Mouse (Mus musculus) forebrain, embryonic 10.5 days (tissue): Measurements from ENCODE around the gene Rnf169. TPM values are rescaled to one million over a fixed set of nuclear protein-coding genes. Genes with fewer than 3 reads are reported as not detected.
A peak's percentile ranks its signal among the peaks of the same experiment; 100 is the strongest.

ENCODE experiments used
- DNase-seq: peaks from one replicate; pipeline ENCODE4 v3.0.0-alpha.2; 2017; ENCODE audit warnings: low spot score; ENCODE audit errors: extremely low spot score
- H3K27ac ChIP-seq: fragments of 300-500 bp; sonication (generic); 2 replicates; pipeline ENCODE4 v1.5.1; 2016; ENCODE audit warnings: mild to moderate bottlenecking
- H3K27me3 ChIP-seq: fragments of 300-500 bp; sonication (generic); 2 replicates; pipeline ENCODE4 v1.6.1; 2016; ENCODE audit warnings: mild to moderate bottlenecking; ENCODE audit not compliant: poor library complexity, severe bottlenecking
- H3K36me3 ChIP-seq: fragments of 300-500 bp; sonication (generic); replicated peaks from 2 replicates; pipeline ENCODE4 v1.6.1; 2016; ENCODE audit warnings: mild to moderate bottlenecking, moderate library complexity
- H3K4me1 ChIP-seq: fragments of 300-500 bp; sonication (generic); 2 replicates; pipeline ENCODE4 v1.6.1; 2016
- H3K4me3 ChIP-seq: fragments of 300-500 bp; sonication (generic); 2 replicates; pipeline ENCODE4 v1.5.1; 2016; ENCODE audit warnings: mild to moderate bottlenecking, moderate library complexity
- H3K9me3 ChIP-seq: fragments of 300-500 bp; sonication (generic); 2 replicates; pipeline ENCODE4 v1.6.1; 2016; ENCODE audit warnings: mild to moderate bottlenecking, moderate library complexity
- WGBS: fragments of 180-500 bp; shearing (Covaris S2); methylation state at CpG from one replicate; pipeline ENCODE4 v1.1.7; 2016; 5-methylcytosine and 5-hydroxymethylcytosine counted together
- polyA plus RNA-seq: library from polyadenylated mRNA; unstranded; fragments of >200 nt; fragmentation: Nextera tagmentation; extraction: Ambion mirVana; gene quantifications from 2 replicates; pipeline ENCODE4 v1.2.1, GENCODE M21; 2016

Rnf169 gene
- polyA plus RNA-seq, 1 experiment from 2014 or later = 4.2 TPM

GRCm38 (mm10) chr7:99894478-99894877 lies 85.8 kb downstream of the Rnf169 start:
- Histone ChIP-seq H3K27ac (no peak overlapping the region), H3K4me1 (peaks cover 23% of the 10 kb centered on the region), H3K4me3 (no peak overlapping the region), H3K9me3 (no peaks in the 10 kb centered on the region), H3K27me3 (no peaks in the 10 kb centered on the region), H3K36me3 (no peaks in the 10 kb centered on the region)
- WGBS = 89% methylated on average over 6 of the region's 6 CpGs
- DNase-seq = no peak

GRCm38 (mm10) chr7:99893967-99894366 lies 86.3 kb downstream of the Rnf169 start:
- 78% methylated on average over 3 of the region's 3 CpGs for WGBS
- H3K27me3 ChIP-seq = no peaks in the 10 kb centered on the region

GRCm38 (mm10) chr7:99892351-99892750 lies 87.9 kb downstream of the Rnf169 start:
- WGBS = 88% methylated on average over 2 of the region's 2 CpGs

More at GRCm38 (mm10) chr7:99893967-99894366, 86.3 kb downstream of the Rnf169 start:
- no peak for DNase-seq
- no peaks in the 10 kb centered on the region for H3K36me3 ChIP-seq
- H3K9me3 ChIP-seq = no peaks in the 10 kb centered on the region
- peaks cover 27% of the 10 kb centered on the region for H3K4me1 ChIP-seq
- H3K27ac ChIP-seq = no peak overlapping the region
- H3K4me3 ChIP-seq = no peak overlapping the region

GRCm38 (mm10) chr7:99891471-99891870 lies 88.8 kb downstream of the Rnf169 start:
- 76% methylated on average over 3 of the region's 3 CpGs for WGBS
- Histone ChIP-seq H3K27ac (no peak overlapping the region), H3K36me3 (no peaks in the 10 kb centered on the region), H3K4me1 (peaks cover 27% of the 10 kb centered on the region), H3K27me3 (no peaks in the 10 kb centered on the region), H3K4me3 (no peak overlapping the region), H3K9me3 (no peaks in the 10 kb centered on the region)
- DNase-seq = no peak

More at GRCm38 (mm10) chr7:99892351-99892750, 87.9 kb downstream of the Rnf169 start:
- Histone ChIP-seq H3K9me3 (no peaks in the 10 kb centered on the region), H3K27me3 (no peaks in the 10 kb centered on the region), H3K27ac (no peak overlapping the region), H3K4me3 (no peak overlapping the region), H3K36me3 (no peaks in the 10 kb centered on the region), H3K4me1 (peaks cover 27% of the 10 kb centered on the region)
- no peak for DNase-seq

- DNase-seq = no peak
- Histone ChIP-seq H3K4me3 (no peak overlapping the region), H3K4me1 (peaks cover 28% of the 10 kb centered on the region), H3K9me3 (no peaks in the 10 kb centered on the region), H3K27ac (no peak overlapping the region), H3K27me3 (no peaks in the 10 kb centered on the region), H3K36me3 (no peaks in the 10 kb centered on the region)
- 84% methylated on average over 3 of the region's 3 CpGs for WGBS
Observed at GRCm38 (mm10) chr7:99890168-99890755, 90.0 kb downstream of the Rnf169 start.

- DNase-seq = no peak
- no peaks in the 10 kb centered on the region for H3K9me3 ChIP-seq
- 53% methylated on average over 10 of the region's 10 CpGs for WGBS
- no peak overlapping the region for H3K4me3 ChIP-seq
- H3K27ac ChIP-seq = no peak overlapping the region
- no peaks in the 10 kb centered on the region for H3K36me3 ChIP-seq
- no peaks in the 10 kb centered on the region for H3K27me3 ChIP-seq
- H3K4me1 ChIP-seq = peaks cover 27% of the 10 kb centered on the region
Observed at GRCm38 (mm10) chr7:99889175-99889880, 90.9 kb downstream of the Rnf169 start.

GRCm38 (mm10) chr7:99887743-99888142 lies 92.5 kb downstream of the Rnf169 start:
- Histone ChIP-seq H3K27ac (no peak overlapping the region), H3K4me3 (no peak overlapping the region), H3K36me3 (no peaks in the 10 kb centered on the region), H3K27me3 (no peaks in the 10 kb centered on the region), H3K4me1 (peaks cover 27% of the 10 kb centered on the region), H3K9me3 (no peaks in the 10 kb centered on the region)
- no peak for DNase-seq

GRCm38 (mm10) chr7:99887230-99887735 lies 93.0 kb downstream of the Rnf169 start:
- H3K27ac ChIP-seq = no peak overlapping the region
- no peak for DNase-seq

GRCm38 (mm10) chr7:99878254-99878653 lies 102.0 kb downstream of the Rnf169 start:
- WGBS = 85% methylated on average over 2 of the region's 2 CpGs
- no peaks in the 10 kb centered on the region for H3K9me3 ChIP-seq
- H3K4me1 ChIP-seq = 0 out of 2 replicates have a peak, but pooled peaks cover 5% of the 10 kb centered on the region
- no peak for DNase-seq
- no peak overlapping the region for H3K4me3 ChIP-seq
- H3K27ac ChIP-seq = no peak overlapping the region
- H3K27me3 ChIP-seq = no peaks in the 10 kb centered on the region; the same call in 1 of the 2 replicates
- no peaks in the 10 kb centered on the region for H3K36me3 ChIP-seq

More at GRCm38 (mm10) chr7:99887230-99887735, 93.0 kb downstream of the Rnf169 start:
- Histone ChIP-seq H3K4me3 (no peak overlapping the region), H3K4me1 (peaks cover 27% of the 10 kb centered on the region), H3K36me3 (no peaks in the 10 kb centered on the region), H3K9me3 (no peaks in the 10 kb centered on the region), H3K27me3 (no peaks in the 10 kb centered on the region)
- WGBS = 89% methylated on average over 2 of the region's 2 CpGs

GRCm38 (mm10) chr7:99876345-99876744 lies 103.9 kb downstream of the Rnf169 start:
- peak; percentile 81 for DNase-seq
- H3K4me1 ChIP-seq = 0 out of 2 replicates have a peak, but pooled peaks cover 5% of the 10 kb centered on the region
- H3K27ac ChIP-seq = no peak overlapping the region
- no peaks in the 10 kb centered on the region for H3K9me3 ChIP-seq
- H3K36me3 ChIP-seq = no peaks in the 10 kb centered on the region
- H3K4me3 ChIP-seq = no peak overlapping the region
- no peaks in the 10 kb centered on the region; the same call in 1 of the 2 replicates for H3K27me3 ChIP-seq
- WGBS = 2% methylated on average over 3 of the region's 3 CpGs

- WGBS = 47% methylated on average over 5 of the region's 5 CpGs
- Histone ChIP-seq H3K36me3 (no peaks in the 10 kb centered on the region), H3K9me3 (no peaks in the 10 kb centered on the region), H3K4me3 (no peak overlapping the region), H3K27ac (no peak overlapping the region), H3K4me1 (0 out of 2 replicates have a peak, but pooled peaks cover 5% of the 10 kb centered on the region), H3K27me3 (no peaks in the 10 kb centered on the region; the same call in 1 of the 2 replicates)
- DNase-seq = no peak
Observed at GRCm38 (mm10) chr7:99875891-99876290, 104.4 kb downstream of the Rnf169 start.

GRCm38 (mm10) chr7:99873965-99874364 lies 106.3 kb downstream of the Rnf169 start:
- Histone ChIP-seq H3K4me3 (no peak overlapping the region), H3K27me3 (no peaks in the 10 kb centered on the region; the same call in 1 of the 2 replicates), H3K9me3 (no peaks in the 10 kb centered on the region), H3K36me3 (no peaks in the 10 kb centered on the region), H3K27ac (no peak overlapping the region), H3K4me1 (0 out of 2 replicates have a peak, but pooled peaks cover 5% of the 10 kb centered on the region)
- 66% methylated on average over 6 of the region's 6 CpGs for WGBS
- DNase-seq = no peak
